Mouse (Mus musculus) left cerebral cortex, adult 18-20 months (tissue): ENCODE data around the gene Wdr66. TPM values are rescaled to one million over a fixed set of nuclear protein-coding genes. Genes with fewer than 3 reads are reported as not detected.
A peak's percentile ranks its signal among the peaks of the same experiment; 100 is the strongest.
"Not testable (repeated sequence)": the region's sequence is repeated elsewhere in the genome, so short reads cannot be mapped to it uniquely, and the experiment has no call there.

ENCODE experiments used
- DNase-seq, 2 experiments: peaks; one replicate each; pipeline ENCODE4 v3.0.0; 2021 to 2022; ENCODE audit warnings: low spot score in 2 of 2, mixed read lengths in 1 of 2
- long read RNA-seq, 2 experiments: library from polyadenylated mRNA; stranded (forward); transcript quantifications; one replicate each; pipeline ENCODE4 v2.0.0; 2021
- total RNA-seq, 2 experiments: library from RNA; stranded (reverse); gene quantifications; 2 replicates each; pipeline ENCODE4 v1.2.3; 2021

Gene Wdr66
- 1 to 10 TPM; 3.8 to 4.2 TPM for total RNA-seq
- long read RNA-seq, experiment 1, partial matches to known transcripts: 1 of 2 reads
- long read RNA-seq, experiment 1, other reads (novel, unspliced or antisense): 1 of 2 reads
- long read RNA-seq, experiment 2, partial matches to known transcripts: 1 of 1 reads
- long read RNA-seq, experiment 2, other reads (novel, unspliced or antisense): 0 of 1 reads

GRCm38 (mm10) chr5:123251834-123252233 is at the start of gene Wdr66:
Gene Wdr66 (plus strand): TSS chr5:123252102.
- DNase-seq: peak; percentile 87 to 93

- DNase-seq: not testable (repeated sequence)
Measured at GRCm38 (mm10) chr5:123202771-123203170, 49.1 kb upstream of the Wdr66 start.

- DNase-seq: not testable (repeated sequence)
Measured at GRCm38 (mm10) chr5:123203591-123203990, 48.3 kb upstream of the Wdr66 start.

GRCm38 (mm10) chr5:123222346-123223050 is 29.4 kb upstream of the Wdr66 start:
- not testable (repeated sequence) for DNase-seq

GRCm38 (mm10) chr5:123223051-123223410 is 28.9 kb upstream of the Wdr66 start:
- no peak for DNase-seq

GRCm38 (mm10) chr5:123223861-123224260 is 28.0 kb upstream of the Wdr66 start:
- DNase-seq: not testable (repeated sequence)

- no peak for DNase-seq
Measured at GRCm38 (mm10) chr5:123226851-123227250, 25.1 kb upstream of the Wdr66 start.

DNA sequence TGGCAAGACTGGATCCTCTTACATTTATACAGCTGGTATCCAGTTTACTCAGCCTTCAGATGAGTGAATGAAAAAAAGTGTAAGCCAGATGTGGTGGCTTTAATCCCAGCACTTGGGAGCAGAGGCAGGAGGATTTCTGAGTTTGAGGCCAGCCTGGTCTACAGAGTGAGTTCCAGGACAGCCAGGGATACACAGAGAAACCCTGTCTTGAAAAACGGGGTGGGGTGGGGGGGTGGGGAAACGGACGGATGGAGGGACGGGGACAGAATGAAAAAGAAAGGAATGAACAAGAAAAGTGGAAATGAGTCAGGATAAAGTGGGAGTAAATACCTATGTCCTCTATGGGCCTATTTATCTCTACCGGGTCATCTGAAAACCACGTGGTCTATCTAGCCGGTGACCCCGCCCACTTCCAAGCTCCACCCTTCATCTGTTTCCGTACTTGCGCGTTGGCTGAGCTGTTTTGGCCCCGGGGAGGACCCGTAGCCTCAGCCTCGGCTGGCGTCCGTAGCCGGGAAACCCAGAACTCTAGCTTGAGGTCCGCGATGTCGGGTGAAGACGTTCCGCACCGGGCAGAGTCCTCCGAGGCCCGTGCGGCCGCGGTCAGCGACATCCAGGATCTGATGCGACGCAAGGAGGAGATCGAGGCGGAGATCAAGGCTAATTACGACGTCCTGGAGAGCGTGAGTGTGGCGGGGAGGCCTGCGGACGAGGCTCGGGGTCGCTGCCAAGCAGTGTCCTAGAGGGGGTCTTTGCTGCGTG is 24.0 kb upstream of the Wdr66 start:
- peak; percentile 96 to 98 for DNase-seq

GRCm38 (mm10) chr5:123228524-123228922 is 23.4 kb upstream of the Wdr66 start:
- DNase-seq: no peak

GRCm38 (mm10) chr5:123229296-123229695 is 22.6 kb upstream of the Wdr66 start:
- DNase-seq: no peak

GRCm38 (mm10) chr5:123232180-123232579 is 19.7 kb upstream of the Wdr66 start:
- no peak for DNase-seq

- peak; percentile 34 to 53 for DNase-seq
Measured at GRCm38 (mm10) chr5:123235731-123236130, 16.2 kb upstream of the Wdr66 start.

GRCm38 (mm10) chr5:123236426-123236825 is 15.5 kb upstream of the Wdr66 start:
- peak; percentile 46 to 74 for DNase-seq

- peak in 1 of 2 experiments; percentile 1 for DNase-seq
Measured at GRCm38 (mm10) chr5:123239501-123239900, 12.4 kb upstream of the Wdr66 start.

- peak in 1 of 2 experiments; percentile 60 for DNase-seq
Measured at GRCm38 (mm10) chr5:123245518-123245917, 6.4 kb upstream of the Wdr66 start.

- DNase-seq: no peak
Measured at GRCm38 (mm10) chr5:123251390-123251789, 512 bp upstream of the Wdr66 start.

DNA sequence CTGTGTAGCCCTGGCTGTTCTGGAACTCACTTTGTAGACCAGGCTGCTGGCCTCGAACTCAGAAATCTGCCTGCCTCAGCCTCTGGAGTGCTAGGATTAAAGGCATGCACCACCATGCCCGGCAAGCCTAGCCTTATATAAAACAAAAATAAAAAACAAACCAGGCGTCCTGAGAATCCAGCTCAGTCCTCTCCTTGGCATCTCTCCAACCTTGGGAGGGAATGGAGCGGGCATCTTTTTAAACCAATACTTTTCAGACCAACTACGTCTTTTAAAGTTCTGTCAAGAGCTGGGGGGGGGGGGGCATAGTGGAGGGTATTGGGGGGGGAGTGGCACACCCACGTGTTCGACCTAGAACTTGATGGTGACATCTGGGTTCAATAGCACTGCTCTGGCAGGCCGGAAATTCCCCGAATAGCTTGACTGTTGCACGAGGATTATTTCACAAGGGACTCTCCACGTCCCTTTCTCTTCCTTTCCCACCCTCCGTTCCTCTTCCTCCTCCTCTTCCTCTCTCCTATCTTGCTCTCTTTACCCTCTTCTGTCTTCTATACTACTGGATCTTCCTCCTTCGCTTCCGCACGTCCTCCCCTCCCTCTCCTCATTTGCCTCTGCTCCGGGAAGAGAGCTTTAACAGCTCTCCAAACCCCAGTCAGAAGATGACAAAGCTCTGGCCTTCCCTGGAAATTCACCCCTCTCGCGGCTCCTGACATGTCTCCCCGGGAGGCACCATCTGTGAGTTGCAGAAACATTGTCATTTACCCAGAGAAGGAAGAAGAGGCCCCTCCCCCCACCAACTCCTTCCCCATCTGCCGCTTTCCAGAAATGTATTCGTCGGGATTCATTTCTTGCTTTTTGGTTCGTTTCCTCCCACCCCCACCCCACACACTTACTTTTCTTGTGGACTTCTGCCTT is 5.2 kb downstream of the Wdr66 start:
- DNase-seq: peak; percentile 75 to 86

GRCm38 (mm10) chr5:123258990-123259389 is 7.1 kb downstream of the Wdr66 start:
- DNase-seq: peak in 1 of 2 experiments; percentile 56

GRCm38 (mm10) chr5:123260698-123261097 is 8.8 kb downstream of the Wdr66 start:
- DNase-seq: no peak

- no peak for DNase-seq
Measured at GRCm38 (mm10) chr5:123266909-123267308, 15.0 kb downstream of the Wdr66 start.
